Mouse (Mus musculus) frontal cortex, postnatal 10 days (tissue): Measurements from ENCODE around the gene Adam22.

Source experiments
- DNase-seq, 2 experiments: peaks; one replicate each; pipeline ENCODE4 v3.0.0; 2022; ENCODE audit warnings: low spot score in 2 of 2, mixed read lengths in 1 of 2

Gene Adam22

DNA sequence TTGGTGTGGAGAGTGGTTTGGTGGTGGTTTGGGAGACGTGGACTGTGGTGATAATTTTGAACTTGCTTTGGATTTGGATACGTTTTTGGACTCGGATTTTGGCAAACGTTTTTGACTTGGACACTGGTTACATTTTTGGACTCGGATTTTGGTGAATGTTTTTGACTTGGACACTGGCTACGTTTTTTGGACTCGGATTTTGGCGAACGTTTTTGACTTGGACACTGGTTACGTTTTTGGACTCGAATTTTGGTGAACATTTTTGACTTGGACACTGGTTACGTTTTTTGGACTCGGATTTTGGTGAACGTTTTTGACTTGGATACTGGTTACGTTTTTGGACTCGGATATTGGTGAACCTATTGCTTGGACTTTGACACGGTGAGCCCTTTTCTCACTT is 189.8 kb downstream of the Adam22 start:
- DNase-seq: no peak

DNA sequence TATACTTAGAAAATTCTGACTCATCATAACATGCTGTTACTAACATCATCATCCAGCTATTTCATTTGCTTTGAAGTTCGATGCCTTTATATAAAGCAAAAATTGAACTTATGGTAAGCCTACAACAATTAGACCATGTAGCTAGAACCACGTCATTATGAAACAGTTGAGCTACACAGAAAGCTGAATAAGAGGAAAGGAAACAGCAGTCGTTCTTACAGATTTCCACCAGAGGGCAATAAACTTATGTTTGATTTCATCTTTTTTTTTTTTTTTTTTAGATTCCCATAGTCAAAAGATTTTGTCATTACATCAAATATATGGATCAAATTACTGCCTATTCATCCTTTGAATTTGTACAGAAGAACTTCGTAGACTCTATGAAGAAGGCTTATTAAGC is 203.2 kb downstream of the Adam22 start:
- DNase-seq: no peak

DNA sequence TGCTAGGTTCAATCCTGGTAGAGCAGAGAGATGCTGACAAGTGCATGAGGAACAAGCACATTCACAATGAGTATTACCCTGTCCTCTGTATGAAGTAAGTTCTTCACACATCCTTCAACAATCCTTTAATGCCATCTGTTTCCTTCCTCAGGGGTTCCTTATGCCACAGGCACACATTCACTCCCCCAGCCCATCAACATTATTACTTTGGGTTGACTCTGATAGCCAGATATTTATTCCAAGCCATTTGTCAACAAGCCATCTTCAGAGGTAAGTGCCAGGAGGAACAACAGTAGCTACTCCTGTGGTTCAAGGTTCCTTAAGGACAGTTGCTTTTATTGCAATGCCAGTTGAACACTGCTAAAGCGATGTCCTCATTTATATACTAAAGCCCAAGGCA is 216.3 kb downstream of the Adam22 start:
- no peak for DNase-seq

DNA sequence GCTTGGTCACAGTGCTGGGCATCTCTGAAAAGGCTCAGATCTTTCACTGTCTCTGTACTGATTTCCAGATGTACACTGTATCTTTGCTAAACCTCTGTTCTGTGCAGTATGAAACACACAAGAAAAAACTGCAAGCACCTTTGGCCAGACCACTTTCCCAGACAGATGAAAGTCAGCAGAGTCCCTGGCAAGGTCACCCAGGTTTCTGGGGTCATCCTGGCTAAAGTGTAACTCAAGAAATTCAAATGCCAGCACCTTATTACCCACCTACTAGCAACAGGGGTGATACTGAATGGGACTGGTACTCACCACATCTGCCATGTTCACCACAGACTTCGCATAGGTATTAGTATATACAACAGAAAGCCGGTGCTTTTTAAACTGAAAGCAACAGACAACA is 221.8 kb downstream of the Adam22 start:
- no peak for DNase-seq

DNA sequence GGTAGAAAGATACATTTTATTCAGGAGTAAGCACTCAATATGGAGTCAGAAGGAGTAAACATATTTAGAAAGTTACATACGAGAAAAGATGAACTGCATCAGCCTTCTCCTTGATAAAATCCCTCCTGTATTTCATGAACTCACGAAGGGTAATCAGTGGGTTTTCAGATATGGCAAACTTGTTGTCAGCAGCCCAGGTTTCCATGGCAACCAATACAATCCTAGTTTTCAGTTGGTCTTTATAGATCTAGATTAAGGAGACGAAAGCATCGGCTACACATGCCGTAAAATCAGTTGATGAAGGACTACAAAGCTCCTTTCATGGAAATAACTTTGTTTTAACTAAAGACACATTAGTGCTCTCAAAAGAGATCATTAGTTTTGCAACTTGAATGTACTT is 222.5 kb downstream of the Adam22 start:
- DNase-seq: no peak

DNA sequence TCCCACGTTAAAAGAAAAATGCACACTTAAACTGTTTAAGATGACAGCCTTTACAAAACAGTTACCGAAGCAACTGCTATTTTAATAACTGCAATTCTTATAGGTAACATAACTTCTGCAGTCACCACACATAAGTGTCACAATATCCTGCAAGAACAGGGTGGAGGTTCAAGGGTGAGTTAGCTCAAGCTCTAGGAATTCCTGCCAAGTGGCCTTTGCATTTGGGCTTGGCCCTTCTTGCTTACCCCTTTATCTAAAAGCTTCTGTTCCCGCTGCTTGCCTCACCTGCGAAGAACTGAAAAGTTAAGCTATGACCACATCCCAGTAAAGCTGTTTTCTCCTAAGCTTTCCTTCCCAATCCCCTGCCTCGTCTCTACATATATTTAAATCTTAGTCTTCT is 235.4 kb downstream of the Adam22 start:
- no peak for DNase-seq

DNA sequence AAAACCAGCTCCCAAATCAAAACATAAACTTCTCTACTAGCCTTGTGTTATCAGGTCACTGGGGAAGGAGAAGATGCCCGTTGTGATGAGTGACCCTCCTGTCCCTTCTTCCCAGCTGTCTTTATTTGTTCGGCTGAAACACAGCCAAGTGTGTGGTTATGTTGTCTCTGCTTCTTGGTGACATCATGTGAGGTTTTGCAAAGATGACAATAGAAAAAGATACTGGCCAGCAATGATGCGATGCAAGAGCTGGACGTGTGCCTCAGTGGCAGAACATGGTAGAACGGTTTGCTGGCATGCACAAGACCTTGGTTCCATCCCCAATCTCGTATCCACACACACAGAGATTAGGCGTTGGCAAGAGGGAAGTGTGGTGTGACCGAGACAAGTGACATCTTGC is 236.0 kb downstream of the Adam22 start:
- no peak for DNase-seq

DNA sequence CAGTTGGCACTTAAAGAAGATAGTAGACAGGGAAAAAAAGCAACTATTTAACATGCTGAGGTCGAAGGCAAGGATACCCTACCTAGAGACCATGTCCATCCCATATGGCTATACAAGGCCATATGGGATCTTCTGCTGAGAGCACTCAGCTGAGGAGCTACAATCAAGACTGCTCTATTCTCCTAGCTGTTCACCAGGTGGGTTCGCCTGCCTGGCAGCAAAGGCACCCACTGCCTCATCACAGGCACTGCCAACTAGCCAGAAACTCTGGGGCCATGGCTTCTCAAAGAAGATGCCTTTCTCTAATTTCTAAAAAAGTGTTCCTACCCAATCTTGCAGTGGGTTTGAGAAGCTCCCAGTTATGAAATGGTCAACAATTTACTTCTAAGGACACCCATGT is 238.2 kb downstream of the Adam22 start:
- no peak for DNase-seq

DNA sequence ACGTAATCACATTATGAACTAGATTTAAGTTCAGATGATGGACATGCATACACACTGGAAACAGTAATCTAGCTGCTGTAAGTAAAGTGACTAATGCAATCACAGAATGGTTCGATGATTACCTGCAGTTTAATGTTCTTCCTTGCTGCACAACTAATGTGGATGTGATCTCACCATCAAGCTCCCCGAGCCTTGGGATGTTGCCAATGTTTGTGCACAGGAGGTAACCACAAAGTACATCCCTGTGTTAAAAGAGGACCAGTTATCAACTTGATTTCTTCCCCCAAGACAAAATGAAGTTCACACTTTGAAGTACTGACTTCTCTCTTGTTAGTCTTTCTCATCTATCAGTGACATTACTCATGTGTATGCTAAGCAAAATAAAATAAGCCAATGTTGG is 247.0 kb downstream of the Adam22 start:
- DNase-seq: no peak

DNA sequence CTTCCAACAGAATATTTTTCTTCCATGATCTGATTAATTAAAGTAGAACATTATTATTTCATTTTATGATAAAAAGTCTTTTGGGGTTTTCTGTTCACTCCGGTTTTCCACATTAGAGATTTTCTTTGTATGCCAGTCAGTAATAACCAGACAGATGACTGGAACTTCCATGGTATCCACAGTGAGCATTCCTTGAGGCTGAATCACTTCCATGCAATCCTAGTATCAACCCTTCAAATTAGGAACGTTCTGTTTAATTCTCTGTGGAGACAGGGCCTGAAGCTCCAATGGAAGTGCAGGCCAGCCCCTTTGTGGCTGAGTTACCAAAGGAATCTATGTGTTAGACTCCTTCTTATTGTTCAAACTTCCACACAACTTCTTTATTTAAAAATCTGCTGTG is 247.9 kb downstream of the Adam22 start:
- no peak for DNase-seq

DNA sequence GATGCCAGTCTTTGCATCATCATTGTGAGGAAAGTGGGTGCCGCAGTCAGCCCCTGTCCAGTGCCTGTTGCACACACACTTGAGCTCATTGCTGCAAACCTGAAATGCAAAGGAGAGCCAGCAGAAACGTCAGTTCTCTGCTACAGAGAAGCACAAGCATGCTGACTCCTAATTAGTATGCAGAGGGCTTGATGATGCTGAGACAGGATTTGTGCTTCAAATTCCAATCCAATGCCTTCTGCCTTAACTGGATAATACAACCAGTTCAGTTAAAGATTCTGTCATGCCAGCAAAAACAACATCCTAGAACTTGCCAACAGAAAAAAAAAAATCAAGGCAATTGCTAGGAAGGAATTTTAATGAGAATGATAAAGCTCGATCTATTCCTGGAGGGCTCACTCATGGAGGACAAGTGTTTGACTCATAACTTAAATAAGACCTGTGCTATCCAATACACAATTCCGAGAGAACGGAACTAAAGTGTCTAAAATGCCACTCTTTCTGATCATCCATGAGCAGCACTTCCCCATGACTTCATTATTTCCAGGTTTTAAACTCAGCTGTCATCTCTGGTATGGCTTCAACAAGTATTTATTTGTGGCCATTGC is 251.3 kb downstream of the Adam22 start:
- DNase-seq: no peak

DNA sequence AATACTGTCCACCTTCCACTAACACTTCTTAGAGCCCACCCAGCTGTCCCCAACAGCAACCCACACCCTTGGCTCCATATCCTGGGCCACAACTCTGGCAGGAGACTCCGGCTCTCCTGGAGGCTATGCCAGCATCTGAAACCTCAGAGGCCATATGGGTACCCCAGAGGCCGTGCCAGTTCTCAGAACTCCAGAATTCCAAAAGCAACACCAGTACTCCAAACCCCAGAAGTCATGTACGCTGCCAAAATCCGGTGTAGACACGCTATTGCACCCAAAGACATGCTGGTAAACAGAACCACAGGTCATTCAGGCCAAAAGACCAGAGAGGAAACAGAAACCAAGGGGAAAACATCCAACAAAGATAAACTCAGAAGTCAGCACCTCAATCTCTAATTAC is 255.7 kb downstream of the Adam22 start:
- no peak for DNase-seq

DNA sequence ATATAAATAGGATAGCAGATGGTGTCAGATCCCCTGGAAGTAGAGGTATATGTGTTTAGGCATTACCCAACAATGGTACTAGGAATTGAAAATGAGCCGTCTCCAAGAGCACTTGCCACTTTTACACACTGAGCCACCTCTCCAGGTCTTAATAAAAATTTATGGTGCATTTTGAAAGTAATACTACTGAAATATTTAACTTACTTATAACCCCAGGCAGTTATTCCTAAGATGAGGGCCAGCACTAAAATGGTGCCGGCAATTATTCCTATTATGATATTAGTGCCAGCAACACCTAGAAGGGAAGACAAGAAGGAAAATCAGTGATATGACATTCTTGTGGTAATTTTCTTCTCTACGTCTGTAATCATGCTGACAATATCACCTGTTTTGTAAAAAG is 256.3 kb downstream of the Adam22 start:
- DNase-seq: no peak

DNA sequence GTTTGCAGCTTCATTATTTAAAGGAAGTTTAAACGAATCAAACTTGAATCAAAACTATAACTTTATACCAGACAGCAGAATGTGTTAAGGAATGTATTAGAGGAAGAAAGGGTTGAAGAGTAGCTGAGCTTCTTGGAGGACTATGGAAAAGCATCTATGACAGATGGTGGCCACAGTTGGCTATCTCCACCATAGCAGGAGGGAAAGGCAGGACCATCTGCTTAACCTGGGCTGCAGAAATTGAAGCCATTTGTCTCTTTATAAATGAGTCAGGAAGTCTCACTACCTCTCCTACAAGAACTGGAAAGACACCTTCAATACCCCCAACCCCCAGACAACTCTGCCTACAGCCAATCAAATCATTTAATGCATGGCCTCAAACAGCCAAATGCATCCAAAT is 272.3 kb downstream of the Adam22 start:
- DNase-seq: no peak

DNA sequence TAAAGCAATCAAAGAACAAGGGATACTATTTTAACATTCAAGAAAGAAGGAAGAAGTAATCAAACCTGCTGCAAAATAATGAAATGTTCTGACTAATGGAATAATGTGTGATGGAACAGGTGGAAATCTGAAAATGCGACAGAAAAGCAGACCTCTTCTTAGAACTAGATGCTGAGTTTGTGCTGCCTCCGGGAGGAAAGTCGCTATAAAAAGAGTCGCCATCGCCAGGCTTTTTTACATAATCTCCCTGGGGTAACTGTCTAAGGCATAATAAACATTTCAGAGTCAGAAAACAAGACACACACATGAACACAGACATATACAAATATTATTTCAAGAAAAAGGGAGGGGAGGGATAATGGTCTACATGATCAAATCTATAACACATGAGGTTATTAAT is 273.0 kb downstream of the Adam22 start:
- no peak for DNase-seq

DNA sequence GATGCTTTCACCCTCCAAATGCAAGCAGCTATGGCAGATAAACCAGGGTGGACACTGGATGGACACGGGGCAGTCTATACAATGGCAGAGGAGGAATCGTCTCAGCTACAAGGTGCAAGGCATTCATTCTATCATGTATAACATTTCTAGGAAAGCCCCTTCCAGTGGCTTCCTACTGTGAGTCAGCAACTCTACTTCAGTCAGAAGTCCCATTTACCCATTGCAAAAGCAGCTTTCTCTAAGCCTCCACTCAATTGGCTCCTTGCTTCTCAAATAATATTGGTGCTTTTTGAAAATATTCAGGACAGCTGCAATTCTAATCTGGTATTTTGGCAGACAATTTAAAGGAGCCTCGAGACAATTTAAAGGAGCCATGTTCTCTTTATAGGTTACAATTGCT is 279.8 kb downstream of the Adam22 start:
- no peak for DNase-seq

DNA sequence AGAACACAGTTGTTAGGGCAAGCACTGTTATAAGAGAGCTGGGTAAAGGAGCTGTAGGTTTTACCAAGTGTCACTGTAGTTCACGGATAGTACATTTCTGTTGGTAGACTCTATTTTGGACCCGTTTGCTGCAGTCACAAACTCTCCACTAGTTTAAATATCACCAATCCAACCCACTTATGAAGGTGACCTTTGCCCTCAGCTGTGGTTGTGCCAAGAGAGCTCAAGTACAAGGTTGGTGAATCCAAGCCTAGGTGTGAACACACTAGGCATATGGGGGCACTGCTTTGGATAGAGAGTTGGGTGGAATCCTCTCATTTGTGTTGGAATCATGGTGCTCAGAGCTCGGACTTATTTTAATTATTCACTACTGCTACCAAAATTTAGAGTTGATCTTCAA is 282.3 kb downstream of the Adam22 start:
- no peak for DNase-seq

DNA sequence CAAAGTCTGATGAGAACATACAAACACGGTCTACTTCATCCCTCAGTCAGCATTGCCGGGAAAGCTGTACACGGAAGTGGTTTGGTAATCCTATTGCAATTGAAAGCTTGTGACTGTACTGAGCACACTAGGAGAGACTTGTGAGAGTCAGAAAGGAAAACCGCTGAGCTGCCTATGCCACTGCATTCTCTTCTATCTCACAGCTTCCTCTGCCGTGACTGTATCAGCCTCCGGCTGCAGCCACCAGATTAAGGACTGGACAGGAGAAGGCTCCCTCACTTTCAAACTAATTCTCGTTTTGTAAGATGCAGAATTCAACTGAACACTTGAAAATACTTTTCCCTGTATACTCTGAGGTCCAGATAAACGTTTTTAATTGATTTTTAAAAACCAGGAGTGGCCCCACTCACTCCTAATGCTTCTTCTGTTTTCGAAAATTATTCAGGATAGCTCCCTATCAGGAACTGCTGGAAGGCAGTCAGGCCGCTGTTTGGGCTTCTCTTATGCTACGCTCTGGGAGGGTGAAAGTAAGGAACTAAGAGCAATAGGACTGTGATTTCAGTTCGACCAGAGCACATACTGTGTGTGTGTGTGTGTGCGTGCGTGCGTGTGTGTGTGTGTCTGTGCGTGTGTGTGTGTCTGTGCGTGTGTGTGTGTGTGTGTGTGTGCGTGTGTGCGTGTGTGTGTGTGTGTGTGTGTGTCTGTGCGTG is 285.0 kb downstream of the Adam22 start:
- no peak for DNase-seq

DNA sequence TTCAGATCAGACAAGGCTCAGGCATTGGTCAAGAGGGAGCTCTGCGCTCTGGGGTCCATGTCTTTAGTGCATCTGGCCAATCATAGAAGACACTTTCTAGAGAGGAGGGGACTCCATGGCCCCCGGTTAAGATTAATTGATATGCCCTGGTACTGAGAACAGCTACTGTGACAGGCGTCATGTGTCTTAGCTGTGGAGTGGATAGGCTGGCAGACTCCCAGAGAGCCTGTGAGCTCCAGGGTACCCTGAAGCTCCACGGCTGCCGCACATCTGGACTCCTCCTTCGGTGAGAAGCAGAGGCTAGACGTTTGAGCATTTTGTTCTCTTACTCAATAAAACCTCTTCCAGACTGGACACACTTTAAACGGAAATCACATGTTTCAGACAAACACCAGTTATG is 290.5 kb downstream of the Adam22 start:
- no peak for DNase-seq

DNA sequence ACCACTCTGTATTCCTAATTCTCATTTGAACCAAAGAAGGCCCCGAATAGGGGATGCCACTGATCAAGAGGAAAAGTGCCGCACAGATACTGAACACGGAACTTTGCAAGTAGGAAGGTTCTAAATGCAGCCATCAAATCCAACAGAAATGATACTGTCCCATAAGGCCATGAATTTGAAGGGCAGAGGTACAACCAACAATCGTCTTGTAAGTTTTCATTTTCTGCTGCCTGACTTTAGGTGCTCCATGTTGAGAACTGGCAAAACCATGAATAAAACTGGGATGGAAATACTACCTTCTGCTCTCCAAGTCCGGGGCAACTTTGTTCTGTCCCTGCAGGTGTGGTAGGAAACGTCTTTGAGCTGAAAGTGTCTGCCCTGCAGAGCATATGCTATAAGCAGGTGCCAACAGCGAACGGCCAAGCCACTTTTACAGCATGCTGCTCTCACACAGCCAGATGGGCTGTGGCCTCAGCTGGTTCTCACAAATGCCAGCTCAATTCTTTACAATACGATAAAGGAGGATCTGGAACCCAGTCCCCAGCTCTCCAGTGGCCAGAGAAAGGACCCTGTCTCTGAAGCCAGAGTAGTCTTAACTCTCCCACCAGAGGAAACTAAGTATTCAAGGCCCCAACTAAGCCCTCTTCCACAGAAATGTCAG is 293.9 kb downstream of the Adam22 start:
- no peak for DNase-seq

DNA sequence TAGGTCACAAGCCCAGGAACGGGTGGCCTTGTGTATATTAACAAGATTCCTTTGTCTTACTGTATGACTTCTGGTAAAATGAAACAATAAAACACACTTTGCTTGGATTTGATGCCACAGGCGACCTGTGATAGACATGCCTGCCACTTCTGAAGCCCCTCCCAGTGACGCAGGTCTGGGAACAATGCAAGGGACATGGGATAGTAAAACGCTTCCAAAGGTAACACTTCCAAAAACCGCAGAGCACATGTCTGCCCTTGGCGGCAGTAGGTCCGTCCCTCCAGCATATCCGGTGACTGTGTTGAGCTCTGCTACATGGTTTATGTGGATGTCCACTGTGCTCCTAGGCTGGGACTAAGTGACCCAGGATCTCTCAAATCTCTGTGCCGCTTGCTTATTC is 294.6 kb downstream of the Adam22 start:
- no peak for DNase-seq

DNA sequence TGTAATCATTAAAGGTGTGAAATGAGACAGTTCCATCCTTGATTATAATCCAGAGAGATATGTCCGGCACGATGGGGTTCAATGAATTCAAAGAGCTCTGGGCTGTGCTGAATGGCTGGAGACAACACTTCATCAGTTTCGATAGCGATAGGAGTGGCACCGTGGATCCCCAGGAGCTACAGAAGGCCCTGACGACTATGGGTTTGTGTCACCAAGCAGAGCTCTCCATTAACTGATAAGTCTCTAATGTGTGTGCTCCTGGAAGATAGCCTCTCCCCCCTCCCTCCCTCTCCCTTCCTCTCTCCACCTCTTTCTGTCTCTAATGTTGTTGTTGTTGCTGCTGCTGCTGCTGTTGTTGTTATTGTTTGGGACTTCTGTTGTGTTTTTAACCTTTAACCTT is 304.8 kb downstream of the Adam22 start:
- DNase-seq: no peak

DNA sequence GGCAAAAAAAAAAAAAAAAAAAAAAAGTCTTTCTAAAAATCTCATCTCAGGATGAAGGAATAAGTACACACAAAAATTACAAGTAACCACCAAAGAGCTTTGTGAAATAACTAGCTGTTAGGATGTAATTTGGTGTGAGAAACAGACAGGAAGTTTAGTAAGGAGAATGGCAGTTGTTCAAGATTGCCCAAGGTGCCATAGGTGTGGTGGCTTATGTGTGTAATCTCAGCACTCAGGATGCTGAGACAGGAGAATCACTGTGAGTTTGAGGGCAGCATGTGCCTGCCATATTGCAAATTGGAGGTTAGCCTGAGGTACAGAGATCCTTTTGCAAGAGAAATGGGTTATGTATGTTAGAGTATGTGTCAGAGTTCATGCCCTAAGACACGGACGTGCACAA is 305.5 kb downstream of the Adam22 start:
- DNase-seq: no peak

DNA sequence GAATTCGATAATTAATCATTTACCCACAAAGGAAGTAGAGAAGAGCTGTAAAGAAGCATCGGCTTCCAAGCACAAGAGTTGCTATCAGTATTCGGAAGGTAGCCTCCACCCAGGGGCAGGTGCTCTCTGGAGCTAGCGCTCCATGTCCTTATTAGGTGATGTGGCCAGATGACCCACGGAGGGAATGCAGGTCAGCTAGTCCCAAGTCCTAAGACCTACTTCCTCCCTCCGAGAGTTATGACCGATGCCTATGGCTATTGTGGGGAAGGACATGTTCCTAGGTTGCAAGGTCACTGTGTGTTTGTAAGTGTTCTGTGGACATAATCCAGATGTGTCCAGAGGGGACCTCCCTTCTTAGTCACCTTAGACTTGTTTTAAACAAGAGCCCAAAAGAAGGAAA is 309.9 kb downstream of the Adam22 start:
- no peak for DNase-seq
